Mouse (Mus musculus) testis, adult 2 months (tissue): Measurements from ENCODE around the gene Ppm1h.

ENCODE experiments used
- CTCF ChIP-seq: fragments of 200-500 bp; IDR thresholded peaks from 2 replicates; pipeline ENCODE4 v1.5.1; 2012; ENCODE audit warnings: low read depth, mild to moderate bottlenecking, inconsistent platforms, low read length, moderate library complexity; ENCODE audit not compliant: control insufficient read depth, insufficient read depth, insufficient replicate concordance
- POLR2A ChIP-seq: fragments of 200-500 bp; IDR thresholded peaks from 2 replicates; pipeline ENCODE4 v1.6.1; 2012; ENCODE audit warnings: low read depth, mild to moderate bottlenecking, inconsistent platforms, low read length, moderate library complexity; ENCODE audit not compliant: control insufficient read depth

DNA sequence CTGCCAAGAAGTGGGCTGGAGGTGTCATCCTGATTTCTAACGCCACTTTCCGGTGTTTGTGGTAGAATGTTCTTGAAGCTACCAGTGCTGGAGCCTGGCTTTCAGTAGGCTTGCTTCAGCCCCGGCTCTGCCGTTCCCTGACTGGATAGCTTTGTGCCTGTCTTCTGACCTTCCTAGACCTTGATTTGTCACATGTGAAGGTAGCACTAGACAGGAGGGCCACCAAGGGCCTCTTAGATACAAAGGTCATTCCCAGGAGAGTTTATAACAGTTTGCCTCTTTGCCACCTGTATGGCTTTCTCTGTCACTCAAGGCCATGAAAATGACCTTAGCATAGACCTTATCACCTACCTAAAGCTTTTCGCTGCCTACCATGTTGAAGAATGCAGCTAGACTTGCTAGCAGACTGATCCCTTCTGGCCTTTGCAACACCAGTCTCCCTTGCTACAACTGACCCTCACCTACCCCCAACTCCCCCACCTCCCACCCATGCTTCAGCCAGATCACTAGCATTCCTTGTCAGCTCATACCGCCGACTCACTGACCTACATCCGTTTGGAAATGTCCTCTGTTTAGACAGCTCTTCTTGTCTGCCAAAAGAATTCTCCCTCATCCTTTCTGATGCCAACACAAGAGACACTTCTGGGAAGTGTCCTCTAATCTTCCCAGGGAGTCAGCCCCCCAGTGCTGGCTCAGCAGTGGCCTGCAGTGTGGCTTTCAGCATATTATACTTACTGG lies 180.5 kb downstream of the Ppm1h start:
- TF ChIP-seq CTCF (no peak), POLR2A (no peak)
